Mouse (Mus musculus): ENCODE measurements at regions not wholly inside any gene's neighbourhood (a gene's known extent, or its start where the extent isn't known, plus 50 kb on each side); places are given as distances from the start of the nearest gene placed in this dataset.
A peak's percentile ranks its signal among the peaks of the same experiment; 100 is the strongest.

DNA sequence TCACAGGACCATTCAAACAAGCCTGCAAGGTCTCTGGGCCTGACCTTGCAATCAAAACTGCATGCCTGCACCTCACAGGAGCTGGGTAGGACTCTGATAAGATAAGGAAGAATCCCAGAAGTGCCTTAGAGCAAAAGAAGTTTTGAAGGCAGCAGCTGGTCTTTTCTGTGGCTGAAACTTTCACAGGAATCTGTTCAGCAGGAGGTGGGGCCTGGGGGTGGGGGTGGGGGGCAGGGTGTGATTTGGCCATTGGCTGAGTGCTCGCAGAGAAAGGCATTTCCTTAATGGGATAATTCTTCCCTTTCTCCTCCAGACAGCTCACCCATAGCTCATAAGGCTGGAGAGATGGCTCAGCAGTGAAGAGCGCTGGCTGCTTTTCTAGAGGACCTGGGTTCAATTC is 195.8 kb downstream of the Opa1 start:
- ATAC-seq (replicated peaks in 1 of 2; ENCODE audit: insufficient read depth in 1 of 2, low FRiP score in 2 of 2, low TSS enrichment in 1 of 2, low read depth in 1 of 2, poor library complexity in 2 of 2, severe bottlenecking in 2 of 2): no peak

DNA sequence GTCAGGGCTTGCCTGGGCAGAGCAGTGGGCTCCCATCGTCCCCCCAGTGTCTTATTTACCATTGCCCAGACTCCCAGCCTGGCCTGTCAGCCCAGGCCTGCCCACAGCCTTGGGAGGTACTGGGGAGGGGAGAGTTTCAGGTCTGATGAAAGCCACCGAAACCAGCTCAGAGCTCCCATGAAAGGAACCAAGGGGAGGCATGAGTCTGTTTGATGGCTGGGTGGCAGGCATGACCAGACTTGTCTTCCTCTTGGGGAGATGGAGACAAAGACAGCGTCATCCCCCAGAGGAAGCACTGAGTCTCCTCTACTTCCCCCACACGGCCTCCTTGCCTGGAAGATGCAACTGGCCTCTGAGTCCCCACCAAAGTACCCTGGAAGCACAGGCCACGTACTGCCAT is 196.7 kb downstream of the Opa1 start:
- peak in 1 of 2 experiments; percentile 21; a peak in 1 of 4 replicates for ATAC-seq (replicated peaks in 1 of 2; ENCODE audit: insufficient read depth in 1 of 2, low FRiP score in 2 of 2, low TSS enrichment in 1 of 2, low read depth in 1 of 2, poor library complexity in 2 of 2, severe bottlenecking in 2 of 2)

DNA sequence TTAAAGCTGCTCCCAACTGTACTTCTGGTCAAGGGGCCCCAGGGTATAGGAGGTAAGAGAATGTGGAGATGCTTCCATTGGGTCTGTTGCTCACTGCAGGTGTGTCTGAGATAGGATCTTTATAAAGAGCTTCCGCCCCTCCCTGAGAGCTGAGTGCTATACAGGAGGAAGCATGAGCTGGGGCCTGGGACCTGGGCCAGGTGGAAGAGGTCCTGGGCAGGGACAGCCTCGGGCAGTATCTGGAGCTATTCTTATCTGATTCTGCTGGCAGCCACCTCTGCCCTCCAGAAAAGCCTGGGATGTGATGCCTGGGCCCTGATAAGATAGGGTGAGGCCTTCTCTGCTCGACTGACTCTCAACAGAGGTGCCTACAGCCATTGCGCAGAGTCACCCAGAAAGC is 203.3 kb downstream of the Opa1 start:
- peak; percentile 21 to 50; a peak in 2 of 4 replicates for ATAC-seq (replicated peaks in 1 of 2; ENCODE audit: insufficient read depth in 1 of 2, low FRiP score in 2 of 2, low TSS enrichment in 1 of 2, low read depth in 1 of 2, poor library complexity in 2 of 2, severe bottlenecking in 2 of 2)

DNA sequence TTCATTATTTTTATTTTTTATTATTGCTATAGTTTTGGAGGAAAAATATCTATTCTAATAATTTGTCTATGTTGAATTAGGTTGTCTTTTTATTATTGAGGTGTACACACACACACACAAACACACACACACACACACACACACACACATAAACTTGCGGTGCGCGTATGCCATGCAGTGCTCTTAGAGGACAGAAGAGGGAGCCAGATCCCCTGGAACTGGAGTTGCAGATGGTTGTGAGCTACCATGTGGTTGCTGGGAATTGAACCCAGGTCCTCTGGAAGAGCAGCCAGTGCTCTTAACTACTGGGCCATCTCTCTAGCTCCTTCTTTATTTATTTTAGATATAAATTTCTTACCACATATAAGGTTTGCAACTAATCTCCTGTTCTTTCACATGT is 206.0 kb downstream of the Opa1 start:
- no peak for ATAC-seq (replicated peaks in 1 of 2; ENCODE audit: insufficient read depth in 1 of 2, low FRiP score in 2 of 2, low TSS enrichment in 1 of 2, low read depth in 1 of 2, poor library complexity in 2 of 2, severe bottlenecking in 2 of 2)

DNA sequence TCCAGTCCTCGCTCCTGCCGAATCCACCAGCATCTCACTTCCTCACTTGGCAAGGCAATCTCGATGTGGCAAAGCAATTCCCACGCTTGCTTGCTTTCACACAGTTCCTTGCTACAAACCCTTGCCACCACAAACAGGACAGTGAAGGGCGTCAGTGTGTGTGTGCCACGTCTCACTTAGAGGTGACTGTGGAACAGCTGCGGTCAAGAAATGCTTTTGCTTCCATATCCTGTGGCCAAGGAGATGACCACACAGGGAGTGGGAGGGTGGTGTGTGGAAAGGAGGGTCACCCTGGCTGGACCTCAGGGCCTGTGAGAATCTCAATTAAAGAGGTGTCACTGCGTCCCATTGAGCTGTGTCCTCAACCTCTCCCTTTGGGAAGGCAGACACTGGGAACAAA is 207.4 kb downstream of the Opa1 start:
- ATAC-seq (replicated peaks in 1 of 2; ENCODE audit: insufficient read depth in 1 of 2, low FRiP score in 2 of 2, low TSS enrichment in 1 of 2, low read depth in 1 of 2, poor library complexity in 2 of 2, severe bottlenecking in 2 of 2): no peak

DNA sequence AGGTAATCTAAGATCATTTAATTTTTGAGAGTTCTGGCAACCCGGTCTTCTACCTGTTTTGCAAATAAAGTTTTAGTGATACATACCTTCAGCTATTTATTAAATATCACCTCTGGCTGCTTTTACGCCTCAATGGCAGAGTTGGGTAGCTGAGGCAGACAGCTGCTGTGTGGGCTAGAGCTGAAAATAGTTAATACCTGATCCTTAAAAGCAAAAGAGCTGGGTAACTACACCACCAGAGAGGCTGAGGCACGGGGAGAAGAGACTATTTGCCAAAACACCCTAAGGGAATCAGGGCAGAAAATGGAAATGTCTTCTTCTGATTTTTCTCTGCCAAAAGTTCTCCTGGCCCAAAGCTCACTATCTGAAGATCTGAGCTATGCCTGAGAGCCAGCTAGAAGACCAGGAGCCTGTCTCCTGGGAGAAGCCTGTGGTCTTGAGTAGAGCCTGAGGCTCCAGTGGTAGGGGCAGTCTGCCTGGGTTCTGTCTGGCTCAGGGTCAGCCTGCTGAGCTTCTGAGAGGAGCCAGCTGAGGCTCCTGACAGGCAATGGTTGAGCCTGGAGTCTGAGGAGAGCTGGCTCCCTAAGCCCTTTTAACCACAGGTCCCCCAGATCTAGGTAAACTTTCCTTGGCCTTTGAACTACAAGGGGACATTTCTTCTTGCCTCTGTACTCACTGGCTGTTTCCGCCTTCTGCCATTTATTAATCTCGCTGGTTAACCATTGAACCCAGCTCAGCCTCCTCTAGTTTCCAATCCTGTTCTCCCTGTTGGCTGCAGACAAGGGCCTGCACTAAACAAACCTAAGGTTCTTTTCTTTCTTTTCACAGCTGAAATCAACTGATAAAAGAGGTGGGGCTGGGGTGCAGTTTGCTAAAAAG is 208.7 kb downstream of the Opa1 start:
- no peak for ATAC-seq (replicated peaks in 1 of 2; ENCODE audit: insufficient read depth in 1 of 2, low FRiP score in 2 of 2, low TSS enrichment in 1 of 2, low read depth in 1 of 2, poor library complexity in 2 of 2, severe bottlenecking in 2 of 2)

DNA sequence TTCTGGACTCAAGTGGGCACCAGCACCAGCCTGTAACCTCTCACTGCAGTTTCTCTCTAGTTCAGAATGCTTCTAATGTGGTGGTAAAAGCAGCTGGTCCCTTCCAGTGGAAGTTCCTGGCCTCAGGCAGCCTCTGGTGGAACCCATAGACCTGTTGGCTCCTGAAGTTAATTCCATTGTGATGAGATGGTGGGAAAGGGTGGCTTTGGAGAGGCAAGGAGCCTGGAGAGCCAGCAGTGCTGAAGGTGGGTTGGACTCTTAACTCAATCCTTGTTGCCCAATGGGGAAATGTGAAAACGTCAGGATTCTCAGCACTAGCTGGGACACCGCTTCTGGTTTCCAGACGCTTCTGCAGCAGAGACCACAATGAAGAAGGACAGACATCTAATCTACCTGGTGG is 210.9 kb downstream of the Opa1 start:
- ATAC-seq (replicated peaks in 1 of 2; ENCODE audit: insufficient read depth in 1 of 2, low FRiP score in 2 of 2, low TSS enrichment in 1 of 2, low read depth in 1 of 2, poor library complexity in 2 of 2, severe bottlenecking in 2 of 2): no peak

DNA sequence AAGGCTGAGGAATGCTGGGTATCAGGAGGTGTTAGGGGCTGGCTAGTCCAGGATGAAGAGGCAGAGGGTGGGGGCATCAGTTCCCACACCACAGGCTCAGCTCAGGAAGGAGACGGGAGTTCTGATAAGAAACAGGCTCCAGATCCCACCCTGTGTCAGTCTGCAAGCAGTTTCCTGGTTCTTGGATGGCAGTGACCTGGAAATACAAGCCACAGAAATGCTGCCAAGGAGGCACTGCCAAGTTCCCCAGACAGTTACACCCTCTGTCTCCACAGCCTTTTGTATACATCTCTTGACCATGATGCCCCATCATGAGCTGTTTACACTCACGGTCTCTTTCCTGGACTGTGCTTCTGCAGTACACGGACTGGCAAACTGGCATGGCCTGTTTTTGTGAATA is 220.1 kb downstream of the Opa1 start:
- no peak for ATAC-seq (replicated peaks in 1 of 2; ENCODE audit: insufficient read depth in 1 of 2, low FRiP score in 2 of 2, low TSS enrichment in 1 of 2, low read depth in 1 of 2, poor library complexity in 2 of 2, severe bottlenecking in 2 of 2)

DNA sequence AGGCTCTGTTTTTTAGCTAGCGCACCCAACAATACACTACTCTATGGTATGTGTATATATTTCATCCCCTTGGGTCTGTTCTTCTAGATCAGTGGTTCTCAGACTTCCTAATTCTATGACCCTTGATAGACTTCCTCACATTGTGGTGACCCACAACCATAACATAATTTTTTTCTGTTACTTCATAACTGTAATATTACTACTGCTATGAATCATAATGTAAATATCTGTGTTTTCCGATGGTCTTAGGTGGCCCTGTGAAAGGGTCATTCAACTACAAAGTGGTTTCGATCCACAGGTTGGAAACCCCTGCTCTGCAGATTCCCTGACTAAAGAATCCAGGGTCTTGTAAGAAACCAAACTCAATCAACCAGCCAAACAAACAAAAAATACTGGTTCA is 220.8 kb downstream of the Opa1 start:
- no peak for ATAC-seq (replicated peaks in 1 of 2; ENCODE audit: insufficient read depth in 1 of 2, low FRiP score in 2 of 2, low TSS enrichment in 1 of 2, low read depth in 1 of 2, poor library complexity in 2 of 2, severe bottlenecking in 2 of 2)

DNA sequence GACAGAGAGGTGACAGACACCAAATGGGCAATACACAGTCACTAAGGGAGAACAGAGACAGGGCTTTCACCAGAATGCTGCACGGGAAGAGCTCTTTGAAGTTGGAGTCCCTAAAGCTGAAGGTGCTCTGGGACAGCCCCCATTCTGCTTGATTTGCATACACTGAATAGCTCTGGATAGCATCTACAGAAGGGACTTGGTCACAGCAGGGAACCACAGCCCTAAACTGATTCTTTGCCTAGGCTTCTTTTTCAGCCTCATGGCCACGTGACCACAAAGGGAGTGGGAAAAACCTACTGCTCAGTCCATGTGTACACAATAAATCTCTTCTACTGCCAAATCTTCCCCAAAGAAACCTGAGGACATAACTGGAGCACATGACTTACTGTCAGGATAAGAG is 221.3 kb downstream of the Opa1 start:
- no peak for ATAC-seq (replicated peaks in 1 of 2; ENCODE audit: insufficient read depth in 1 of 2, low FRiP score in 2 of 2, low TSS enrichment in 1 of 2, low read depth in 1 of 2, poor library complexity in 2 of 2, severe bottlenecking in 2 of 2)

DNA sequence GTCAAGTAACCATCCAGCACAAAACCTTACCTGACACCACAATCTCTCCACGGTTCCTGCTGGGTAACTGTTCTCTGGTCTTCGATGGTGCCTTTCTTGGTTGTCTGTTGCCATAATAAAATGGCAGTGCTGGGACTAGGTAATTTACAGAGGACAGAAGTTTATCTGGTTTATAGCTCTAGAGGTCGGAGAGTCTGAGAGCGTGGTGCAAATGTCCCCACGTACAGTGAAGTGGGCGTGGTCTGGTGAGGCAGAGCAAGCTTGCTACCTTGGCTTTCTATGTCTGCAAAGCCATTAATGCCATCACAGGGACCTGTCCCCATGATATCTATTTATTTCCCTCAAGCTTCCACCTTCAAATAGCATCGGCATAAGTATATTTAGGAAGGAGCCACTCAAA is 223.0 kb downstream of the Opa1 start:
- ATAC-seq (replicated peaks in 1 of 2; ENCODE audit: insufficient read depth in 1 of 2, low FRiP score in 2 of 2, low TSS enrichment in 1 of 2, low read depth in 1 of 2, poor library complexity in 2 of 2, severe bottlenecking in 2 of 2): no peak

DNA sequence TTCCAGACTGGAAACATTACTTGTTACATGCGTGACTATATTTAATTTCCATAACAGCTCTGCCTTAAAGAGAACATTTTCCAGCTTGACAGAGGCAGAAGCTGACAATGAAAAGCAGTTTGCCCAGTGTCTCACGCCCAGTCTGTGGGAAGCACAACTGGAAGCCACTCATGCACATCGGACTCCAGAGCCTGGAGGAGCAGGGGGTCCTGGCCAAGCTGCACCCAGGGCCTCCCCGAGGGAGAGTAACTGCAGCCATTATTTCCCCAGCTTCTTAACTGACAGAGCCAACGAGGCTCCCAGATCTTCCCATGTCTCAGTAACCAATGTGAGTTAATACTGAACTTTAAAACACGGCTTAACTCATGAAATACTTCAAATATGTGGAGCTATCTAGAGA is 223.5 kb downstream of the Opa1 start:
- no peak for ATAC-seq (replicated peaks in 1 of 2; ENCODE audit: insufficient read depth in 1 of 2, low FRiP score in 2 of 2, low TSS enrichment in 1 of 2, low read depth in 1 of 2, poor library complexity in 2 of 2, severe bottlenecking in 2 of 2)

DNA sequence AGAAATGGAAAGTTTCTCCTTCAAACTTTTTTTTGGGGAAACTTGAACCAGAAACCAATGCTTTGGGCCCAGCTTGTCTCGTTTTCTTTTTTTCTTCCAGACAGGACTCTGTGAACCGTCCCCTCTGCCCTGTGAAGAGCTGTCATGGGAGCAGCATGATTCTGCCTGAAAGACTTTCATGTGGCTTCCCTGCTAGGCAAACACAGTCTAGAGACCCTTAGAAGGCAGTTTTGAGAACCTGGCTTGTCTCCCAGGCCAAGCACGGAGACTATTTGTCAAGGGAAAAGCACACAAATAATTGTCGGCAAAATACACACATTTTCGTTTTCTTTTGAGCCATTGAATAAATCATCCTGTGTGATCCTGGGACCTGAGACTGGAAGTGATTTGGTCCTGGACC is 228.7 kb downstream of the Opa1 start:
- no peak for ATAC-seq (replicated peaks in 1 of 2; ENCODE audit: insufficient read depth in 1 of 2, low FRiP score in 2 of 2, low TSS enrichment in 1 of 2, low read depth in 1 of 2, poor library complexity in 2 of 2, severe bottlenecking in 2 of 2)

DNA sequence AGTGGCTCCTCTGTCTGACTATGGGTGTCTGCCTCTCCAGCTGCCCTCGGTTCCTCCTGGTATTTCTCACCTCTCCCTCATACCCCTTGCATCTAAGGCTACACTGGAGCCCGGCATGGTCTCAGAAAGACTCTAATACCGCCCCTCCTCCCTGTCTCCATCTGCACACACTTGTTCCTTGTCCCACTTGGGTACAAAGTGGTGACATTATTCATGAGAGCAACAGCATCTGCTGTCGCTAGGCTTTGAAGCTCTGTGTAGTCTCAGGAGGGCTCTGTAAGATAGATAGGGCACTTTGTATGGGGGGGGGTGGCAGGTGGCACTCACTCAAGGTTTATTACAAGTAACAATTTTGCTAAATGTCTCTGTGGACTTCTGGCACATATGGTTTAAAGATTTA is 229.7 kb downstream of the Opa1 start:
- no peak for ATAC-seq (replicated peaks in 1 of 2; ENCODE audit: insufficient read depth in 1 of 2, low FRiP score in 2 of 2, low TSS enrichment in 1 of 2, low read depth in 1 of 2, poor library complexity in 2 of 2, severe bottlenecking in 2 of 2)

DNA sequence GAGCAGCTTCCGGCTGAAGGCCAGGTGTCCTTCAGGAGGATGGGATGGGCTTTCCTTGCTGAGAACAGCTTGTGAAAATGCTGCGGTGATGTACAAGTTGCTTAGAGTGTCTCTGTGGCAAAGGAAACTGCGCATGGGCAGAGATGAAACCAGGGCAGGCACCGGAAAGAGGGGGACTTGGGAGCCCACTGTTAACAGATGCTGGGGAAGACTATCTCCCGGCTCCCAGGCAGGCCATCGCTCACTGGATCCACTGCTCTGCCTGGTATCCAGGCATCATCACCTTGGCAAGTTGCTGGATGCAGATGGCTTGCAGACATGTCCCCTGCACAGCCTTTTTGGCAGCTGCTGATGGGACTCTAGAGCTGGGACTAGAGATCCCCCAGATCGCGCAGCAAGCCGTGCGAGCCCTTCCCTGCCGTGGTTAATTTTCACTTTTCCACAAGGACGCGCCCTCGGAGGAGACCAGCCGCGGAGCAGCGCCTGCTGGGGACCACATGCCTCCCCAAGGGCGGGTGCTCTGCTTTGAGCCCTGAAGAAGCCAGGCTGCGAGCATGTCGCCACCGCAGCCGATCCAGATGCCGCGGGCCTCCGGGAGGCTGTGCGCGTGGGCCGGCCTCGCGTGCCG is 234.4 kb downstream of the Opa1 start:
- peak in 1 of 2 experiments; percentile 20; a peak in 1 of 4 replicates for ATAC-seq (replicated peaks in 1 of 2; ENCODE audit: insufficient read depth in 1 of 2, low FRiP score in 2 of 2, low TSS enrichment in 1 of 2, low read depth in 1 of 2, poor library complexity in 2 of 2, severe bottlenecking in 2 of 2)

DNA sequence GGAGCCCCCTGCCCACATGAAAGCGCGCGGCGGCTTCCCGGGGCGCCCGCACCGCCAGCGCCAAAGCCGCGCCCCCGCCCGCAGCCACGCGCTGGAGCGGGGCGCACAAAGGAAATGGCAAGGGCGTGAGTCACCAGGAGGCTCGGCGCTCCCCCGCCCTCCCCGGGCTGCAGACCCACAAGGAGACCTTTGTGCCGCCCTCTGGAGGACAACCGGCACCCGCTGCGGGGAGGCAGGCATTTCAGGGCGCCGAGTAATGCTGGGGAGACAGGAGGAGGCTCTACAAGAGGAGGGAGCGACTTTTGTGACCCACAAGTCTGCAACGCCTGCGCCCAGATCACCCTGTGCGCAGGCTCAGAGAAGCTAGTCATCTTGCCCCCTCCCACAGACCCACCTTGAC is 234.9 kb downstream of the Opa1 start:
- ATAC-seq (replicated peaks in 1 of 2; ENCODE audit: insufficient read depth in 1 of 2, low FRiP score in 2 of 2, low TSS enrichment in 1 of 2, low read depth in 1 of 2, poor library complexity in 2 of 2, severe bottlenecking in 2 of 2): peak; percentile 89 to 97

DNA sequence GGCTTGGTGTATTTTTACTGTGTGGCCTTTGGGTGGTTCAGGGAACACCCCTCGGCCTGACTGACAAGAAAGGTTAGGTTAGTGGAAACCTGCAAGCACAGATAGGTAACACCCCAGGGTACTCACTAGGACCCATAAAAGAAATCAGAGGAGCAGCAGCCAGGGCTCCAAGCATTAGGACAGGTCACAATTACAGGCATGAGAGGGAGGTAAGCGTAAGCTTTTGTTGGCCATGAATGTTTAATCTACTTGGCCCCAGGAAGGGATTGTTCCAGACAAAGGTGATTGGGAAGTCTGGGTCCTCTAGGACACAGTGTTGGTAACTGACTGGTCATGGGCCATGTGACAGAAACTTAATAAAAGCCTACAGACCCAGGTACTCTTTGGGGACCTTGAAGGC is 235.5 kb downstream of the Opa1 start:
- no peak for ATAC-seq (replicated peaks in 1 of 2; ENCODE audit: insufficient read depth in 1 of 2, low FRiP score in 2 of 2, low TSS enrichment in 1 of 2, low read depth in 1 of 2, poor library complexity in 2 of 2, severe bottlenecking in 2 of 2)

DNA sequence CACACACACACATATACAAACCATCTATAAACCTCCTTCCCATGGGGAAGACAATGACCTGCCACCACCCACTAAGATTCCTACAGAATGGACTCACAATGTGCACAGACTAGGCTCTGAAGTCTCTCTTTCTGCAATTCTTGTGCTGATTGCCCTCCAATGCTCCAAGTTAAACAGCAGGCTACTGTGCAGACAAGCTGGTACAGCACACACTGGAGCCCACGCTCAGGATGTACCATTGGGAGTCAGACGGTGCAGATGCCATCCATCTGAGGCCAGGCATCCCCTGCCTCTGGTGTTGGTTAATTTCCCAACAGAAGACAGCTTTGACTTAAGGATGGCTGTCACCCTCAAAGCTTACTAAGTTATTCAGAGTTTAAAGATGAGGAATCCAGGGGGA is 236.1 kb downstream of the Opa1 start:
- ATAC-seq (replicated peaks in 1 of 2; ENCODE audit: insufficient read depth in 1 of 2, low FRiP score in 2 of 2, low TSS enrichment in 1 of 2, low read depth in 1 of 2, poor library complexity in 2 of 2, severe bottlenecking in 2 of 2): no peak

Measured in hematopoietic stem cell, adult 5-6 weeks (primary cell).